Mouse (Mus musculus) midbrain, postnatal 0 days (tissue): ENCODE measurements at regions not wholly inside any gene's neighbourhood (a gene's known extent, or its start where the extent isn't known, plus 50 kb on each side); places are given as distances from the start of the nearest gene placed in this dataset.
A peak's percentile ranks its signal among the peaks of the same experiment; 100 is the strongest.

Experiments used
- ATAC-seq: fragments of 200-750 bp; cut with Nextera tagmentation; 2 replicates; pipeline ENCODE4 v1.8.0; 2017; ENCODE audit warnings: moderate number of reproducible peaks, mild to moderate bottlenecking, moderate TSS enrichment, moderate library complexity; ENCODE audit not compliant: low FRiP score
- DNase-seq: peaks from one replicate; pipeline ENCODE4 v3.0.0-alpha.2; 2015; ENCODE audit warnings: low spot score
- H3K27ac ChIP-seq: fragments of 300-500 bp; sonication (generic); 2 replicates; pipeline ENCODE4 v1.5.1; 2014; ENCODE audit warnings: low read depth, mild to moderate bottlenecking, low read length, mixed read lengths
- H3K27me3 ChIP-seq: fragments of 300-500 bp; sonication (generic); 2 replicates; pipeline ENCODE4 v1.6.1; 2014; ENCODE audit warnings: low read length, control low read depth, mixed read lengths; ENCODE audit not compliant: insufficient read depth
- H3K36me3 ChIP-seq: fragments of 300-500 bp; sonication (generic); 2 replicates; pipeline ENCODE4 v1.6.1; 2014; ENCODE audit warnings: low read length, control low read depth, mixed read lengths; ENCODE audit not compliant: insufficient read depth
- H3K4me1 ChIP-seq: fragments of 300-500 bp; sonication (generic); 2 replicates; pipeline ENCODE4 v1.6.1; 2014; ENCODE audit warnings: mild to moderate bottlenecking, control low read depth, antibody characterized with exemption, low read length, mixed read lengths; ENCODE audit not compliant: insufficient read depth
- H3K4me2 ChIP-seq: fragments of 300-500 bp; sonication (generic); 2 replicates; pipeline ENCODE4 v1.6.1; 2014; ENCODE audit warnings: low read depth, mild to moderate bottlenecking, low read length, mixed read lengths; ENCODE audit not compliant: poor library complexity, severe bottlenecking
- H3K4me3 ChIP-seq: fragments of 300-500 bp; sonication (generic); 2 replicates; pipeline ENCODE4 v1.5.1; 2014; ENCODE audit warnings: low read depth, mild to moderate bottlenecking, low read length, moderate library complexity
- H3K9ac ChIP-seq: fragments of 300-500 bp; sonication (generic); replicated peaks from 2 replicates; pipeline ENCODE4 v1.6.1; 2014; ENCODE audit warnings: mild to moderate bottlenecking, low read length, moderate library complexity, mixed read lengths; ENCODE audit not compliant: poor library complexity, severe bottlenecking
- H3K9me3 ChIP-seq: fragments of 300-500 bp; sonication (generic); 2 replicates; pipeline ENCODE4 v1.6.1; 2016; ENCODE audit warnings: low read length, control low read depth
- CTCF ChIP-seq: IDR thresholded peaks from 2 replicates; pipeline ENCODE4 v1.5.1; 2016; ENCODE audit warnings: antibody characterized with exemption, mild to moderate bottlenecking
- WGBS: fragments of 180-500 bp; shearing (Covaris S2); extraction: QIAGEN DNeasy Blood & Tissue Kit; methylation state at CpG from one replicate; pipeline ENCODE4 v1.1.7; 2014; 5-methylcytosine and 5-hydroxymethylcytosine counted together

DNA sequence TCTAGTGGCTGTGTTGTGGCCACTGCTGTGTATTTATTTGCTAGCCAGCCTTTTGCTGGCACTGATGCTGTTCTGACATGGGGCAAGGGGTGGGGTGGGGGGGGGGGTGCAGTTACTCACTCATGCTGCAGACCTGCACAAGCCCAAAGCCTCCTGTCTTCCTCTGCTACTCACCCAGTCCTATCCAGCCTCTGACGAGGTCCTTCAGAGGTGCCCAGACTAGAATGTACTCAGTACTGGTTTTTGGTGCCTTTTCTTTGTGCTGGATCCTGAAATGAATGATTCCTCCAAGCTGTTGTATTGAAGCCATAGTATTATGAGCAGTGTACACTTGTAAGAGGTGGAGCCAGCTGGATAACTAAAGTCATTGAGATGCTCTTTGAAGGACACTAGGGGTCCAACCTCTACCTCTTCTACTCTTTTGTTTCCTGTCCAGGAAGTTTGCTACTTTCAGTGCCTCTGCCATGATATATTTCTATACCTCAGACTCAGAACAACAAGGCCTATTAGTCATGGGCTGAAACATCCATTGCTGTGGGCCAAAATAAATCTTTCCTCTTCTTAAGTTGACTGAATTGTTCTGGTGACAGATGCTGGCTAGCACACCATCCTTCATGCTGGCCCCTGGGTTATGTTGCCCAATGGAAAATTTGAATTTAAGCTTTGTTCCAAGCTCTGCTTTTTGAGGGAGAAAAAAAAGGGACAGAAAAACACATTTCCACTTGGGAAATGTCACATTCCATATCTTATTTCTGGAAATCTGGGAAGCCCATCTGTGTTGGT lies 128.1 kb upstream of the Gas1 start:
- Histone ChIP-seq H3K9ac (no peak overlapping the region), H3K4me2 (no peak overlapping the region), H3K9me3 (no peaks in the 10 kb centered on the region), H3K4me3 (no peak overlapping the region), H3K4me1 (no peaks in the 10 kb centered on the region), H3K27ac (no peak overlapping the region), H3K36me3 (no peaks in the 10 kb centered on the region), H3K27me3 (no peaks in the 10 kb centered on the region)
- no peak for TF ChIP-seq CTCF
- DNase-seq, result no peak
- no peak for ATAC-seq
- 56% methylated on average over 1 of the region's 1 CpGs for WGBS

GRCm38 (mm10) chr13:60308062-60308801 lies 131.1 kb upstream of the Gas1 start:
- WGBS, result 64% methylated on average over 13 of the region's 13 CpGs
- Histone ChIP-seq H3K4me1 (no peaks in the 10 kb centered on the region), H3K9me3 (no peaks in the 10 kb centered on the region), H3K4me3 (no peak overlapping the region), H3K9ac (no peak overlapping the region), H3K27me3 (no peaks in the 10 kb centered on the region), H3K27ac (no peak overlapping the region), H3K4me2 (no peak overlapping the region), H3K36me3 (no peaks in the 10 kb centered on the region)
- ATAC-seq (no peak), DNase-seq (peak; percentile 59)
- TF ChIP-seq CTCF, result no peak

DNA sequence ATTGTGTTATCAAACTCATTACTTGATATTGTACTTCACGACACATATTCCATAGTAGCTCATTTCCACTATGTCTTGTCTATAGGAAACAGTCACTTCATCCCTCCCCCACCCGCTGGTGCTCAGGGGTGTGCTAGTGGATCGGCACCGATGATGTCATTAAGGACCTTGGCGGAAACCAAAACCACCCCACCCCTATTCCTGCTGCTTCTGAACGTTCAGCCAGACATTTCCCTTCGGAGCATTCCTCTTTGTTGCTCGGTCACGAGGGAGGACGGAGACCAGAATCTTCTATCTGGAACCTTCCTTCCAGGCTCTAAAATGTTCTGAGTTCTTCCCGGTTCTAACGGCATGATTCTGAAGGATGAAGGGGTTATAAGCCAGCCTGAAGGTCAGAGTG lies 132.3 kb upstream of the Gas1 start:
- H3K9me3 ChIP-seq, result no peaks in the 10 kb centered on the region
- ATAC-seq (no peak), DNase-seq (no peak)
- no peaks in the 10 kb centered on the region for H3K36me3 ChIP-seq
- no peaks in the 10 kb centered on the region for H3K27me3 ChIP-seq
- no peak overlapping the region for H3K27ac ChIP-seq
- H3K4me3 ChIP-seq, result no peak overlapping the region
- H3K9ac ChIP-seq, result no peak overlapping the region
- 94% methylated on average over 12 of the region's 12 CpGs for WGBS
- no peak overlapping the region for H3K4me2 ChIP-seq
- H3K4me1 ChIP-seq, result no peaks in the 10 kb centered on the region
- TF ChIP-seq CTCF, result no peak

DNA sequence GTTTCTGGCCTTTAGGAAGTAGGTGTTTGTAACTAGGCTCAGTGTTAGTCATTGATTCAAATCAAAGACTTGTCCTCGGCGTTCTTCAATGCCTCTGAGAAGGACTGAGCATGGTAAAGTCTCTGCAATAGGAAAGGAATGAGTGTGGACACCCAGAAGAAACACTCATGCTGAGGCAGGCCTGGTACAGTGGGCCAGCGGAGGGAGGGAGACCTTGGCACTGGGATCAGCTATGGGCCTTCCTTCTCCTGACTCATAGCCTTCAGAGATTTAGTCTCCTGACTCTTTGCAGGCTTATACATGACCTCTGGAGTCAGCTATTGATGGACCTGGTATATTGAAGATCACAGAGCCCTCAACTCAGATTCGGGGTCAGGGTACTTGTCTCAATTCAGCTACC lies 132.8 kb upstream of the Gas1 start:
- 96% methylated on average over 4 of the region's 4 CpGs for WGBS
- ATAC-seq, result no peak
- H3K9me3 ChIP-seq, result no peaks in the 10 kb centered on the region
- no peak overlapping the region for H3K4me2 ChIP-seq
- no peaks in the 10 kb centered on the region for H3K4me1 ChIP-seq
- no peak for DNase-seq
- H3K4me3 ChIP-seq, result no peak overlapping the region
- H3K27ac ChIP-seq, result no peak overlapping the region
- no peak for TF ChIP-seq CTCF
- no peaks in the 10 kb centered on the region for H3K36me3 ChIP-seq
- no peak overlapping the region for H3K9ac ChIP-seq
- H3K27me3 ChIP-seq, result no peaks in the 10 kb centered on the region

DNA sequence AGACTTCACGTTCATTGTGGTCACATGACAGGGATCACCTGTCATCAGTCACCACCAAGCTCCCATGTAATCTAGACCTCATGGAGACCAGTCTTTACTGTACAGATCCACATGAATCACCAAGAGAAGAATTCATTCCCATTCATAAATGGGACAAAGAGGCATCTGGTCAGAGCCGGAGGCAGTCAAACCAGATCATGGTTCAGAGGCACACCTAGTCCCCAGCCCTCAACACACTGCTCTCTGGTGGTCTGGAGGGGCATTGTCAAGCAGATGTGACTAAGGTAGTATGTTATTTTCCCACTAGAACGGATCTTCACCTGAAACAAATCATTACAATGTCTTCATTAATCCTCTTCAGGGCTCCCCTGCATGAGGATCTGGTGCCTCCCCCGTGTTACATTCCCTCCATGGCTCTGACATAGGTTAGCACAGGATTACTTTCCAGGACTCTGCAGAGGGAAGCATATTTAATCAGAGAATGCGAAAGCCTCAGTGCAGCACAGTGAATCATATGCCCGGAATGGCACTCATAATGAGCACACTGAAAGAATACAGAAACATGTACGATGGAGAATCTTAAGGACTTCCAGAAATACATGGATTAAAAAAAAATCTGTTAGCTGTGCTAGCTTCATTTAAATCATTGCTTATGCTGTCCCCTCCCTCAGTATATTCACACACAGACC lies 135.4 kb upstream of the Gas1 start:
- Histone ChIP-seq H3K4me3 (no peak overlapping the region), H3K27ac (no peak overlapping the region), H3K9ac (no peak overlapping the region), H3K9me3 (no peaks in the 10 kb centered on the region), H3K4me1 (no peaks in the 10 kb centered on the region), H3K27me3 (no peaks in the 10 kb centered on the region), H3K4me2 (no peak overlapping the region), H3K36me3 (no peaks in the 10 kb centered on the region)
- TF ChIP-seq CTCF, result peak; percentile 54
- ATAC-seq, result no peak
- DNase-seq, result no peak
- 72% methylated on average over 7 of the region's 7 CpGs for WGBS
